Mouse (Mus musculus) testis, adult 2 months (tissue): ENCODE data around the gene Cpa3.

Experiments
- CTCF ChIP-seq: fragments of 200-500 bp; IDR thresholded peaks from 2 replicates; pipeline ENCODE4 v1.5.1; 2012; ENCODE audit warnings: low read depth, mild to moderate bottlenecking, inconsistent platforms, low read length, moderate library complexity; ENCODE audit not compliant: control insufficient read depth, insufficient read depth, insufficient replicate concordance
- POLR2A ChIP-seq: fragments of 200-500 bp; IDR thresholded peaks from 2 replicates; pipeline ENCODE4 v1.6.1; 2012; ENCODE audit warnings: low read depth, mild to moderate bottlenecking, inconsistent platforms, low read length, moderate library complexity; ENCODE audit not compliant: control insufficient read depth

DNA sequence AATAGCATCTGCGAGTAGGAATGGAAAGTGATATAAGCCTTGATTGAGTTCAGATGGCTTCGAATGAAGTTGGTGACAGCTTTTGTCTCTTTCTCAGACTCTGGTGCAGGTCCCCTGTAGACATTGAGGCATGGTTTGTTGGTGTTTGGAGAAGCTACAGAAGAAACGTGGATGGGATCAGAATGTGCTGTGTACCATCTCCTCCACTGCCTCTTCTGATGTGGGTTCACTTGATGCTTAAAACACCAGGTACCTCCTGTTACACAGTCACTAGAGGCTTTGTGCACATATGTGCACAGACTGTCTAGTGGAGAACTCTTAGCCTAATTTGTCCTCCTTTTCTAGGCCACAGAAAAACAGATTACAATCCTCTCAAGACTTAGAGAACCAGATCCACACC, 19.8 kb downstream of the Cpa3 start:
- no peak for TF ChIP-seq CTCF
- TF ChIP-seq POLR2A, result no peak
